Mouse (Mus musculus): ENCODE measurements around the gene Phactr2.
A peak's percentile ranks its signal among the peaks of the same experiment; 100 is the strongest.

Gene Phactr2

DNA sequence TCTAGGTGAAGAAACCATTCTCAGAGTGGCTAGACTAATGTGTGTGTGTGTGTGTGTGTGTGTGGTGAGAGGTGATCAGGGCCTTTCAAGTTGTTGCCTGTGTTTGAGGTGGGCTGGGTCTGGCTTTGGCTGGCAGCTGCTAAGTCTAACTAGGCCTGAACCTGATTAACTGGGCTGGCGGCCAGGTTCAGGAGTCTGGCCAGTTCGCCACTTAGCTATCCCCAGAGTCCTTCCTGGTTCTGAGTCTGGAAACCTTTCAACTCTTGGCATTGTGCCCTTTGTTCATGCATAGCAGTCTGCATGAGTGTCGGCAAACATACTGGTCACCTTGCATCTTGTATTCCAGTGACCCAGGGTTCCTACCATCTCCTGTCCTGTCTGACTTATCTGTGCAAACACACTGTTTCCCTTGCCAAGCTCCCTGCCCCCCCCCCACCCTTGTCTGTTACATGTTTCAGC is 27.4 kb downstream of the Phactr2 start:
- DNase-seq = no peak

GRCm38 (mm10) chr10:13444257-13444656 is 30.0 kb downstream of the Phactr2 start:
- DNase-seq = no peak

DNA sequence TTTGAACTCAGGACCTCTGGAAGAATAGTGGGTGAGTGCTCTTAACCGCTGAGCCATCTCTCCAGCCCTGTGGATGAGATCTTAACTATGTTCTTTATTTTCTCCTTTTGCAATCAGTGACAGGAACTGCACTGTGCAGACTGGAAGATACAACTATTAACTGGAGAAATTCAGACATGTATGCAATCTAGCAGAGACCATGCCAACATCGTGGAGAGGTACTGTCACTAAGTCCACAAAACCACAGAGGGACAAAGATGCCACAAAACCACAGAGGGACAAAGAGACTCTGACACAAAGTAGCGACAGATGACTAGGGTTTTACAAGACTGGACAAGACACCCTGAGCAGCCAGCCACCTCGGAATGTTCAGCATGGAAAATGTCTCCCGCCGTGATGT is 30.6 kb downstream of the Phactr2 start:
- DNase-seq = no peak

DNA sequence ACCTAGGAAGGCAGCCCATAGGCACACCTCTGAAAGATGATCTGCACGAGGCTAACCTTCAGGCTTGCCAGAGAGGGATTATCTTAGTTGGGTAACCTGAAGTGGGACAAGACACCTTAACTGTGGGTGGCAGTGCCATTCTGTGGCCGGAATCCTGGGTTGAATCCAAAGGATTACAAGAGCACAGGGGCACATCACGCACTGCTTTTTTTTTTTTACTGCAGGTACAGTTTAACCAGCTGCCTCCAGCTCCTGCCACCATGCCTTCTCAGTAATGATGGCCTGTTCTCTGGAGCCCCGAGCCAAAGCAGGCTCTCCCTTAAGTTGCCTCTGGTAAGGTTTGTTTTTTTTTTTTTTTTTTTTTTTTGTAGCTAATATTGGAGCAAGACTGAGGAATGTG is 33.9 kb downstream of the Phactr2 start:
- DNase-seq = no peak

DNA sequence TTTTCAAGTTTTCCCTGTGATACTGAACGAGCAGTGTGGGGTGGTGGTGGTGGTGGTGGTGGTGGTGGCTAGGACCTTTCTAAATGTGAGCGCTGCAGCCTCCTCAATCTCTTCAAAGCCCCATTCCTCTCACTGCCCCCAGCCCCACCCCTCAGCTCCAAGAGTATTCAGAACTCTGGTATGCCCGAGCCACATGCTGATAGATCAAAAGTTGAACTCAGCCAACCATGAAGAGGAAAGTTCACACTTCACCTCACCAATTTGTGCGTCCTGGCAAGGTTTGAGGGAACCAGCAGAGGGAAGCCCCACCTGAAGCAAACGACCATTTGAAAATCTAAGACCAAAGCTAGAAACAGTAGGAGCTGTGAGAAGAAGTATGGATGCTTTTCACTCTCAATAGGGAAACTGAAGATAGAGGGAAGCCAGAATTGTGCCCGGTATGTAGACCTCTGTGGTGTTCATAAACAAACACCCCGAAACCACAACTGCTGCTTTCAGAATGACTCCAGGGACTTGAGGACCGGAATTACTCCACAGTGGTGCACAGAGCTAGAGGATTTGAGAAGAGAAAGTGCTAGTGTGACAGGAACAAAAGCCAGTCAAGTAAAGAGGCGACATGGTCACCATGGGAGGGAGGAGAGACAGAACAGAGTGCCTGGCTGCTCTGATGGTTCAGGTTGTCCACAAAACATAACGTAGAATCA is 35.9 kb downstream of the Phactr2 start:
- no peak for DNase-seq

GRCm38 (mm10) chr10:13437011-13437410 is 37.2 kb downstream of the Phactr2 start:
- no peak for DNase-seq

DNA sequence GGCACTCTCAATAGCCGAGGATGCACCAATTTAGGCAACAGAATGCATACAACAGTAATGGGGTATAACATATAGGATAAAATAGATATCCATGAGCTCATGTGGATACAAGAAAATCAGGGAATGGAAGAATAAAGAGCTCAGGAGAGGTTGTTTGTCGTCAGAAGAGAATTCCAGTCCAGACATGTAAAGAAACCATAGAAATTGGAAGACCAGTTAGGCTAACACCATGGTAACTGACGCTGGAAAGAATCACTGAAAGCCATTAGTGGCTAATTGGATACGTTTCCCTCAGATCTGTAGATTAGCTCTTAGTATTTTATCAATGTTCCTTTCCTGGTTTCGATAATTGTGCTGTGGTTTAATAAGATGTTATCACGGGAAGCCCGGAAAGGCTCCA is 41.2 kb downstream of the Phactr2 start:
- DNase-seq = no peak

DNA sequence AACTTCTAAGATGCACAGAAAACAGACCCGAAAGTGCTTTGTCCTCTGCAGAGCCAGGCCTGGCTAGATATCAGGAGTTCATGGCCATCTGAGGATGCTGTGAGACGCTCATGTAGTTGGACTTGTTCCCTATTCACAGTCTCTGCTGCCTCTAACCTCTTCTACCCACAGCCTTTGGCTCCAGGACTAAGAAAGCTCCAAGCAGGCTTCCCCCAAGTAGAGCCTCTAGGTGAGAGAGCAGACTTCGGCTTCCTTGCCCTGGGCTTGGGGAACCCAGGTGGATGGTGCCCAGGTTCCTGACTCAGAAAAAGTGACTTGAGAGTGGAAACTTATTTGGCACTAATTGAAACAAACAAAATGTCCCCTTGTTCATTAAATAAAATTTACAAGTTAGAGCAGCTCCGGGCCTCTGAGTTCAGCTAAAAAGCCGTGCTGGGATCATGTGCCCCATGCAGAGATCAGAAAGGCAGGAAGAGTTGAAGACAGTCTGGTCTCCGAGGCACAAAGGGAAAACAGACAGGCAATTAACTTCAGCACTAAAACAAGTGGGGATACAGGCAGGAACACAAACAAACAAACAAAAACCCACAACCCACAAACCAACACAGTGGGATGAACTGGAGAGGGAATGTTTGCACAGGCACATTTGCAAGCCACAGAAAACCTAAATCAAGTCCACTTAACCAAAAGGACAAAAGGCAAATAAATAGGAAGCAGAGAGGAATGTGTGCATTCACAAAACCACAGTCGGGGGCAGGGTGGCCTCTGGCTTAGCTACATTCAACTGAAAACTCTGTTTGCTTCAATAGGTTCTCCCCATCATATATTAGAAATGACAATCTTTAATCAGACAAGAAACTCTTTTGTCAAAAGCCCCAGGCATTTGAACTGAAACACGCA is 42.3 kb downstream of the Phactr2 start:
- DNase-seq = no peak

- DNase-seq = peak; percentile 39 to 41
These were observed 44.4 kb downstream of the Phactr2 start for GRCm38 (mm10) chr10:13429766-13430165.

DNA sequence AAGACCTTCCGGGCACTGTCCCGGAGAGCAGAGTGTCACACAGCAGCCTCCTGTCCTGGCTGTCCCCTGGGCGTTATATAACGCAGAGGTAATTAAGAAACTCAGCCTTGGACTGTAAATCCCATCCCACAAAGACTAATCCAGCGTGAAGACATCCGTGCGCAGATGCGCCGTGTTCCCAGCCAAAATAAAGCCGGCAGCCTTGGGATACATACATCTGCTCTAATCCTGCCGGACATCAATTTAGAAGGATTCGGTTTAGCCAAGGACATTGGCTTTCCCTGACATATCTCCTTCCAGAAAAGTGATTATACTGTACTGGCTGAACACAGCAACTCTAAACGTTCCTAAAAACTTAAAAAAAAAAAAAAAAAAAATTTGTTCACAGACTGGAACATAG is 45.0 kb downstream of the Phactr2 start:
- DNase-seq = no peak

DNA sequence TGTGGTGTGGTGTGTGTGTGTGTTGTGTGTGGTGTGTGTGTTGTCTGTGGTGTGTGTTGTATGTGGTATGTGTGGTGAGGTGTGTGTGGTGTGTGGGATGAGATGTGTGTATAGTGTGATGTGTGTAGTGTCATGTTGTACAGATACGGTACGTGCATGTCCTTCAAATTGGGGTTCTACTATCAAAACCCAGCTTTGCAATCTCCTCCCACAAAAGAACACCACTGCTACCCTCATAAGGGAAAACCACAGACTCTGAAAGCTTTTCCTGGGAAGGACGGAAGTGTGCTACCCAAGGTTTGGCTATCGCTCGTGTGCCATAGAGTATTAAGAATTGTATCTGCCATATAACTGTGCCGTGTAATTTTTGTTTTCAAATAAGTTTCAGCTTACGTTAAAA is 45.7 kb downstream of the Phactr2 start:
- DNase-seq = no peak

DNA sequence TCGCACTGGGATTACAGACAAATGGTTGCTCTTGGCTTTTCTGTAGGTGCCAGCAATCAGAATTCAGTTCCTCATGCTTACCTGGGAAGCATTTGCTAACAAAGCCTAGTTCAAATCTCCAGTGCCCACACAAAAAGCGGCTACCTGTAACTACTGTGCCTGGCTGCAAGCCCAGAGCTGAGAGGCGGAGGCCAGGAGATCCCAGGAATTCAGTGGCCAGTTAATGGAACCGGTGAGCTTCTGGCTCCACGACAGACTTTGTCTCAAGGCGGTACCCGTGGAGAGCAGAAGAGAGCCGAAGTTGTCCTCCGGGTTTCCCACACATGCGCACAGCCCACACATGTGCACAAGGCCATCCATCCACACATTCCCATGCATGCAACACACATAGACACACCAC is 46.6 kb downstream of the Phactr2 start:
- no peak for DNase-seq

- DNase-seq = no peak
These were observed 49.0 kb downstream of the Phactr2 start for GRCm38 (mm10) chr10:13425198-13425597.

DNA sequence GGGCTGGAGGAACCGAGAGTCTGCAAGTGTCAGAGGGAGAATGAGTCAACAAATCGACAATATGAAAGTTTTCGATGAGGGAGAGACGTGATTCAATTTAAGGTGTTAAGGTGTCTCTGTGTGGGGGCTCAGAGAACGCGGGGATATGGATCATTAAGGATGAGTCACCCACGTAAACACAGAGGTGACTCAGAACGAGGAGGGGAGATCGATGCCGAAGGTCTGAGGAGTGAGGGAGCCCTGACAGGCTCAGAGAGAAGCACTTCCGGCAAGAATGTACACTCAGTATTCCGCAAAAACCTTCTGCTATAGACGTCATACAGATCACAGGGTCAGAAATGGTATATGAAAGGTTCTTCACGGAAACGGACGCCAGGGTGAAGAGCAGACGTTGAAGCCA is 49.7 kb downstream of the Phactr2 start:
- no peak for DNase-seq

DNA sequence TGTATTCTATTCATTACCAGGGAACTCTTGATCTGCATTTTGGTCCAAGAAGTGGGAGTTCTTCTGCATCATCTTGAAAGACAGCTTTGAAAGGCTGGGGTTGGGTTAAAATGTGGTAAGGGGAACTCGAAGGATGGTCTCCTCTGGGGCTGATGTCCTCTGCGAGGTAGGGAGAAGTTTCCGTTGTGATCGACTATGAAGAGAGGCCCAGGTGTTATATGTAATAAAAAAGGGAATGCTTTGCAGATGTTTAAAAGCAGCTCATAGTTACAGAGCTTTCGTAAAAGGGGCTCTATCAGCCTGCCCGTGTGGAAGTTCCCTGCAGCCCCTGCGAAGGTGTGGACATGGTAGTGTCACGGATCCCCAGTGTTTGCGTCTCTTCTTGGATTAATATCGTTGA is 50.2 kb downstream of the Phactr2 start:
- no peak for DNase-seq

GRCm38 (mm10) chr10:13422121-13422520 is 52.1 kb downstream of the Phactr2 start:
- DNase-seq = no peak

DNA sequence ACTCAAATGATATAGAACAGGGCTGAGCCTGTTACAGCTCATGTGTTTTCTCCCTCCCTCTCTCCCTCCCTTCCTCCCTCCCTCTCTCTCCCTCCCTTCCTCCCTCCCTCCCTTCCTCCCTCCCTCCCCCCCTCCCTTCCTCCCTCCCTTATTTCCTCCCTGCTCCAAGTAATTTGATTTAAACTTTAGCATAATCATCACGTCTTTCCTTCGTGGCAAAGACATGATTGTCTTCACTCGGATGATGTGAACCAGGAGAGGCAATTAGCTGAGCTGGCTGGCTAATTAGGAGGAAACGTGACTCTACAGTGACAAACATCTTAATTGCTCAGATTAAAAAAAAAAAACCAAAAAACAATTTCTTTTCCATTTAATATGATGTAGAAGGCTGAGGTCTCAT is 55.0 kb downstream of the Phactr2 start:
- no peak for DNase-seq

- no peak for DNase-seq
These were observed 58.6 kb downstream of the Phactr2 start for GRCm38 (mm10) chr10:13415489-13416104.

GRCm38 (mm10) chr10:13412202-13412923 is 61.8 kb downstream of the Phactr2 start:
- DNase-seq = no peak

DNA sequence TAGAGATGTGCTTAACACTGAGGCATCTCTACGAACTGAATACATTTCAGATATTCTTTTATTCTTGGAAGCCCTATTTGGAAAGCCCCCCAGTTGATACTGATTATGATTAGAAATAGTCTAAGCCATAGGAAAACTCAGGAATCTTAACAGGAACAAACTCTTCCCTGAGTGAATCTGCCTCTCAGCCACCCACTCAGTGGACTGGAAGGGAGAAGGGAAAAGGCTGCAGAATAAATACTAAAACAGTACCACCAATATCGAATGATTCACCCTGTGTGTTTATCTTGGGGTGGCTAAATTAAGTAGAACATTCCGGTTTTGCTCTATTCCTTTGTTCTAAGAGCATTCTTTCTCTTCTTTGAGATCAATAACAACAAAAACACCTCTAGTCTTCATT is 63.2 kb downstream of the Phactr2 start:
- DNase-seq = no peak

DNA sequence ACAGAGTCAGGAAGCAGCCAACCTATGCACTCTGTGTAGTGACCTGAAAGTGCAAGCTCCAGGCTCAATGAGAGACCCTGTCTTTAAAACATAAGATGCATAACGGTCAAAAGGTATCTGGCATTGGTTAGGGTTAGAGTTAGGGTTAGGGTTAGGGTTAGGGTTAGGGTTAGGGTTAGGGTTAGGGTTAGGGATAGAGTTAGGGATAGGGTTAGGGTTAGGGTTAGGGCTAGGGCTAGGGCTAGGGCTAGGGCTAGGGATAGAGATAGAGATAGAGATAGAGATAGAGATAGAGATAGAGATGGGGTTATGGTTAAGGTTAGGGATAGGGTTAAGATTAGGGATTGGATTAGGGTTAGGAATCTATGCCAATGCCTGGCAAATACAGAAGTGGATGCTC is 72.2 kb downstream of the Phactr2 start:
- no peak for DNase-seq

- no peak for DNase-seq
These were observed 78.5 kb downstream of the Phactr2 start for GRCm38 (mm10) chr10:13395753-13396152.

DNA sequence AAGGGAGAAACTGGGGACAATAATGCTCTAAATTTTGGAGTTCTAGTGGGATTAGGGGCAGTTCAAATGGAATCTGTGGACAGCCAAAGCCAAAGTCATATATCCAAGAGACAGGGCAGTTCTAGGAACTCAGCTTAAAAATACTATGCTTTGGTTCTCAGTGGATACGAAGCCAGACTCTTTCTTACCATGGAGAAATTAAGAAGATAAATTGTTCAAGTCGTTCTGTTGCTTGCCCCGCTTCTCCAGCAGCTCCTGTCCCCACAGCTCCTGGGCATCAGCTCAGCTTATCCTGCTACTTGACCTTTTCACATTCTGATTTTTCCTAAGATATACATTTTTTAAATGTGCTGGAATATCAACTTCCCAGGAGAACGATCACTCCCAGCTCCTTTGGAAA is 80.2 kb downstream of the Phactr2 start:
- no peak for DNase-seq

Measured in thymus, postnatal 36 days (tissue).